Mouse (Mus musculus): Measurements from ENCODE around the gene Synpo2l.

GRCm38 (mm10) chr14:20659687-20660086 lies 8.5 kb downstream of the Synpo2l start:
- TF ChIP-seq CTCF (IDR thresholded peaks at IDR 0.05; ENCODE audit: insufficient read depth, low read length) (no peak), POLR2A (IDR thresholded peaks at IDR 0.05; ENCODE audit: borderline replicate concordance, extremely low read depth, low read depth, low read length) (no peak)

All from lung, adult 2 months (tissue).